Mouse (Mus musculus) frontal cortex, adult (tissue): ENCODE data around the gene 4930433I11Rik.
"Not testable (repeated sequence)": the region's sequence is repeated elsewhere in the genome, so short reads cannot be mapped to it uniquely, and the experiment has no call there.

Experiments
- ATAC-seq: cut with Nextera tagmentation; 2 replicates; pipeline ENCODE4 v1.9.2; 2017; ENCODE audit warnings: mild to moderate bottlenecking, moderate library complexity, mixed read lengths; ENCODE audit not compliant: low TSS enrichment

The 4930433I11Rik gene

DNA sequence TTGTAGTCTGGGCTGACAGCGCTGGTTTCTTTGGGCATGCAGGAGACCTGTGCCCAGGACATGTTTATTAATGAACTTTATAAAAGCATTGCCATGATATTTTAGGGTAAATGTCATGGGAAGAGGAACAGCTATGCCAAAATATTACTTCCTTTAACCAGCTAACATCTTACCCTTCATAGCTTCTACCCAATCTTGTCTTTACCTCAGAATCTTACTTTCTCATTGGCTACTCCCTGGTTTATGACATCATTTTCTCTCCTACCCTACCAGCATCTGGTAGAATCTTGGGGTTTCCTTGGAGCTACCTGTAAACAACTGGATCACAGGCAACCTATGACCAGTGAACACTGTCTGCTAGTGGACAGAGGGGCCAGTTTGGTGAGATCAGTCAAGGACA is at the start of gene 4930433I11Rik:
Gene 4930433I11Rik, plus strand, starts transcription at position 301 of the 400 bp plus-strand sequence.
- no peak for ATAC-seq

DNA sequence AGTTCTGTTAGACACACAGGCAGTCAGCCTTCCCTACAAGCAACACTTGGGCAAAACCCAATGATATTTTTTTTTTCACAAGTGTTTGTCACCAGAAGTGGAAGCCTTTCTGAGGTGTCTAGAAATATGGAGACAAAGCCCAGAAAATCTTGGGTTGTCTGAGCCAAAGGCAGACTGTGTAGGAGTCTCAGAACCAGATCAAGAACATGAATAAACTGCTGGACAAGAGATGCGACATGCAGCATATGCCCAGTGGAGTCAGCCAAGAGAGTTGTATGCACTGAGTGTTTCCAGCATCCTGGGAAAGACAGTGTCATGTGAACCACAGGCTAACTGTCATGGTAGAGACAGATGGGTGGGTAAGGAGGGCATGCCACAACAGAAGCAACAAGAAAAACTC is 48.0 kb upstream of the 4930433I11Rik start:
- ATAC-seq, result peak; percentile 97

DNA sequence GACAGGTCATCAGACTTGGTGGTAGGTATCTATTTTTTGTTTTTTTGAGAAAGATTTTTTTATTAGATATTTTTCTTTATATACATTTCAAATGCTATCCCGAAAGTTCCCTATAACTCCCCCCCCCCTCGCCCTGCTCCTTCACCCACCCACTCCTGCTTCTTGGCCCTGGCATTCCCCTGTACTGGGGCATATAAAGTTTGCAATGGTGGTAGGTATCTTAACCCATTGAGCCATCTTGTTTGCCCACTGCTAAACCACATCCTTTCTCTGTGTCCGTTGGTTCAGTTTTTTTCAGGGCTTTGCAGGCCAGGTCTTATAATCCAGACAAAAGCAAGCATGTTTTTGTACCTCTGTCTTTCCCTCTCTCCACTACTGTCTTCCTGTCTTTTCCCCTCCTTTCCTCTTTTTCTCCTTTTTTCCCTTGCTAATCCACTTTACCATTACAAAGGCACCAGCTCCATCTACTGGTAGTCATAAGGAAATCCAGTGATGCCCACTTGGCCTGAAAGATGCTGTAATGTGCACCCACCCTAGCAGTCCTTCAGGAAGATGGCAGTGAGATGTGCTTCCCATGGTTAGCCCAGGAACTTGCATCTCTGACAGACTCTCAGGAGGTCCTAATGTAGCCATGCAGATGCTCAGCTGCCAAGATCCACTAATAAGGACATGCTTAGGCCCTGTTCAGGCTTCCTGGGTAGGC is 45.0 kb upstream of the 4930433I11Rik start:
- peak; percentile 70; the same call in 1 of the 2 replicates for ATAC-seq

DNA sequence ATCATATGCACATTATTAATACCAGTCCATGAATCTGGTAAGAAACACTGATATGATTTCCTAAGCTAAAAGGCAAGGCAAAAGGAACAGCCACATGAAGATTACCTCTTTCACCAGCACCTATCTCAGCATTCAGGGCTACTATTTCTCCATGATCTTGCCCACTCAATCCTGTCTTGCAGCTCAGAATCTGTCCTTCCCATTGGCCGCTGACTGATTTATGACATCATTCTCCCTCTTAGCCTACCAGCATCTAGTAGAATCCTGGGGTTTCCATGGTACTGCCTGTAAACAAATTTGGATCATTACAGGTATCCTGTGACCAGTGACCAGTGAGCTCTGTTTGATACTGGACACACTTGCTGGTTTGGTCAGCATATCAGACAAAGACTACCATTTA is 45.1 kb downstream of the 4930433I11Rik start, which contains the start of gene Gm4884:
Gene Gm4884, plus strand, starts transcription at position 301 of the 400 bp plus-strand sequence.
- ATAC-seq, result not testable (repeated sequence)

DNA sequence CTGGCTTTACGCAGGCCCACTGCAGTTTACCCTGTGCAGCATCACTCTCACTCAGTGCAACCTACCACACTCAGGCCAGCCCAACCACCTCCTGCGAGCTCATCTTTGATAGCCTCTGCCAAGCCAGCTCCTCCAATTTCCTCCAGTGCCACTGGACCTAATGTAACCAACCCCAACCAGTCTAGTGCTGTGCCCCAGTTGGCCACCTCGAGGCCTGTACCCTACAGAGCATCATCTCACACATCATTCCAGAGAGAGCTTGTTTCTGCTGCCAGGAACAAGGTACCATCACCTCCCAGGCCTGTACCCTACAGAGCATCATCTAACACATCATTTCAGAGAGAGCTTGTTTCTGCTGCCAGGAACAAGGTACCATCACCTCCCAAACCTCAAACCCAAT is 56.7 kb downstream of the 4930433I11Rik start:
- ATAC-seq, result not testable (repeated sequence)
